Mouse (Mus musculus) v-Abl transformed pro-B cells (cell line): Measurements from ENCODE around the gene Papola.

ENCODE experiments used
- in situ Hi-C, 2 experiments: fragments of 400-800 bp; cut with MboI; formaldehyde crosslinking; loops; one replicate each; pipeline ENCODE4 v1.15.1; 2025; ENCODE audit not compliant: unreplicated experiment in 2 of 2

Papola gene

DNA sequence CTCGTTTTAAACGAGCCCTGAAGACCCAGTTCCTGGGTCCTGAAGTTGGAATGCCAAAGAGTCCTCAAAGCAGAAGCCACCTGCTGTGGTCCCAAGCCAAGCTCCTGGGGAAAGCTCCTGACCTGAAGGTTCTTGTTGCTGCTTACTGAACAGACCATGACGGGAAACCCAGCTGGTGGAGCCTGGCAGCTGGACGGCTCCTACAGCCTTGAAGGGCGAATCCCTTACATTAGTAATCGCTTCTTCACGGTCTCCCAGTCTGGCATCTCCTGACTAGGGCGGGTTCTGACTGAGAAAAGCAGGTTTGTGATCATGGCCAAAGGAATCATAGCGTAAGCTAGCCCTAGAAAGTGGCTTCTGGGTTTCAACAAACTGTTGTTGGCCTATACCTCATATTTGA, 66.2 kb downstream of the Papola start:
- in situ Hi-C loops: loop anchor here in 1 of 2 experiments (5.0 to 10.0 kb wide), 2 partner anchors 114 to 207 kb away; no protein-coding TSS in a partner anchor

DNA sequence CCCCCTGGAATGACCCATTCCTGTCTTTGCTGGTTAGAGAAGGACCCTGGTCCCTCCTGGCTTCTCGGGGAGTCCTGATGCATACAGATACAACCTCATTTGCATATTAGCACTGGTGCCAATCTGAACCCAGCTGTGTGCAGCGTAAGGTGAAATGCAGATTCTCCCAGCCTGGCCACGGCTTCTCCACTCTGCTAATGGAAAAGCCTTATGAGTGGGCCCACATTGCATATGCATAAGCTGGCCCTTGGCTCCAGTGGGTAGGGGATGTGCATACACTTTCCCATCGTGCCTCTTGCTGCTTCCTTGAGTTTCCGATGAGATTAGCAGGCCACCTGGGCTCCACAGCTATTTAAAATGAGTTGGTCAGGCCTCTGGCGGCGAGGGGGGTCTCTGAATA, 68.3 kb downstream of the Papola start:
- in situ Hi-C loops: loop anchor here in 1 of 2 experiments (5.0 to 10.0 kb wide), 2 partner anchors 112 to 205 kb away; no protein-coding TSS in a partner anchor

- in situ Hi-C loops: loop anchor here in 1 of 2 experiments (5.0 to 10.0 kb wide), 2 partner anchors 110 to 203 kb away; no protein-coding TSS in a partner anchor
Observed at GRCm38 (mm10) chr12:105854639-105855038, 70.1 kb downstream of the Papola start.

- in situ Hi-C loops: loop anchor here in 1 of 2 experiments (10.0 kb wide), 1 partner anchor 107 kb away; no protein-coding TSS in a partner anchor
Observed at GRCm38 (mm10) chr12:105857902-105858640, 73.6 kb downstream of the Papola start.

DNA sequence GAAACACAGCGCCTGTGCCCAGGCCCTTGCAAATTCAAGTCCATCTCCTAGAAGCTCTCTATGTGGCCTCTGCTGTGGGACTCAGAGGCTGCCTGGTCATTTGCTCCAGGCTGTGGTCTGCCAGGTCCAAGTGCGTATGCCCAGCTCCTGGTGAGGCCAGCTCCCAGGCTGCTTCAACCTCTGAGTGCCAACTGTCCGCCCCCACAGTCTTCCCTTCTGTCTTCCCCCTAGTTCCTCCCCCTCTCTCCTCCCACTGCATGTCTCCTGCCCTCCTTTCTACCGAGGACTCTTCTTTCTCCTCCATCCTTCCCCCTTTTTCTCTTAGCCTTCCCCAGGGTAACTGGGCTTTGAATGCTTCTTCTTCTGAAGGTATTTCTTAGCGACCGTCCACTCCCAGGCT, 77.6 kb downstream of the Papola start:
- in situ Hi-C loops: no loop called here

DNA sequence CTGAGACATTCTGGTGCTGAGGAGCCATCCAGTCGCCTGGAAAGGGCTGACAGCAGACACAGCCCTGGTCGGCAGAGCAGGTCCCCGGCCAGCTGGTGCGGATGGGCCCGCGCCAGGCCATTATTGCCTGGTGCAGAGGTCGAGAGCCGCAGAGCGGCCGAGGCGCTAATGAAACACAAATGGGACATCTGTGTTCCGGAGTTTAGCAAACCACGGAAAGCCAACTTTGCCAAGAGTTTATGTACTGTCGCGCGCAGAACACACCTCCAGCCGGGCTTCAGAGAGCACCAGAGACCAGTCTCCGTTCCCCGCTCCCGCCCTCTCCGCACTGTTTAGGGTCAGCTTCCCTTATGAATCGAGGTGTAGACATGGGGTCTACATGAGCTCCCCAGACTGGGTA, 78.1 kb downstream of the Papola start:
- in situ Hi-C loops: no loop called here

DNA sequence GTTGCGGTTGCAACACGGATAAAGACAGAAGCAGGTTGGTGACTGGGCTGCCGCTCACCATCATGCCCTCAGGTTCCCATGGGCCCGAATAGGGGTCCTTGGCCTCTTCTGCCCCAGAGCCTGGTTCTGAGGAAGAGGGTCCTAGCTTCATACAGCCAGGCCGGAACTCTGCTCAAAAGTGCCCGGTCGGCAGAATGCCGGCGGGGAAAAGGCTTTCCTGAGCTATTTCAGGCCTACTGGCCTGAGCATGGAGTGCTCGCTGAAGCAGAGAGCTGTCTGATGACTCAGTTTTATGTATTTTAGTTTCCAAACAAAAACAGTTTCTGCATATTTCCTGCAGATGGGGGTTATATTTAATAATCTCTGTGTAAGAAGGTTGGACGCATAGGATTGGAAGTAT, 78.9 kb downstream of the Papola start:
- in situ Hi-C loops: no loop called here

DNA sequence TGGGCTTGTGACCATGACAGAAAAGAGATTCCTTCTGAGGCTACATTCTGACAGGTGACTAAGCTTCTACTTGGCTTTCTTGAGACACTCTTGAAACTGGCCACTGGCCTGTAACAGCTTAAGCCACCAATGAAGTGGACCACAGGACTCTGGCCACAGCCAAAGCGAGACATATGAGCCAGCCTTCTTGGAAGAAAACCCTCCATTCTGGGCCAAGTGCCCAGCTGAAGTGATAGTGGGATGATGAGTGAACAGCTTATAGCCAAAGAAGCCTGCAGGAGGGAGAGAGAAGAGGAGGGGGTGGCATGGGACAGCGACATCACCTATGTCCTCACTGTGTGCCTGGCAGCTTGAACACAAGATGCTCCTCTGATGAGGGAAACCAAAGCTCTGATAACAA, 83.2 kb downstream of the Papola start:
- in situ Hi-C loops: no loop called here

DNA sequence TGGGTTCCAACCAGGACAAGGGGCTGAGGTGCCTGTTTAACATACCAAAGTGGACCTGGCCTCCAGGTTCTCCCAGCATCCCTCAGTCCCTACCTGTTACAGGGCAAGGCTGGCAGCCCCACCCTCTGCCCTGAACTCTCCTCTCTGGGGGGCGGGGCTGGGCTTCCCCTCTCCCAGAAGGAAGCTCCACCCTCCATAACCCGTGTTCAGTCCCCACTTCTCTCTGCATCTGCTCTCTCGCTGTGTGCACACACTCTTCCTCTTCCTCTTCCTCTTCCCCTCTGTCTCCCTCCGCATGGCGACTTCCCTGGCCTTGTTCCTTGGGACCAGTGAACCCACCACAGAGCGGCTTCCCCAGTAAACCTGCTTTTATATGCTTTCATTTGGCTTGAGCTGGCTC, 84.7 kb downstream of the Papola start:
- in situ Hi-C loops: no loop called here

DNA sequence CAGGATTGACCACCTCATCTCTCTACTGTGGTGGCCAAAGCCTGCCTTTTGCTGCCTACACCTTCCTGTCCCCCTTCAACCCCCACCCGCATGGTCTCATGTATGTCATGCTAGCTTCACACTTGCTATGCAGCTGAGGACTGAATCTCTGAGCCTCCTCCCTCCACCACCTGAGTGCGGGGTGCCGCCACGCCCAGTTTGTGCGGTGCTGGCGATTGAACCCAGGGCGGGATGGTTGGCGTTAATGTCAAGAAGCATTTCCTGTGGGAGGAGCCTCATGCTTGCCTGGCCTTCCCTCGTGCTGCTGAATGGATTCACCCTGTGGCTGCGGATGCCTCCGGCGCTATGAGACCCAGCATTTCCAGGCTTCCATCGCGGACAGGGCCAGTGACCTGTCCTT, 85.2 kb downstream of the Papola start:
- in situ Hi-C loops: no loop called here

- in situ Hi-C loops: no loop called here
Observed at GRCm38 (mm10) chr12:105873283-105873682, 88.8 kb downstream of the Papola start.

DNA sequence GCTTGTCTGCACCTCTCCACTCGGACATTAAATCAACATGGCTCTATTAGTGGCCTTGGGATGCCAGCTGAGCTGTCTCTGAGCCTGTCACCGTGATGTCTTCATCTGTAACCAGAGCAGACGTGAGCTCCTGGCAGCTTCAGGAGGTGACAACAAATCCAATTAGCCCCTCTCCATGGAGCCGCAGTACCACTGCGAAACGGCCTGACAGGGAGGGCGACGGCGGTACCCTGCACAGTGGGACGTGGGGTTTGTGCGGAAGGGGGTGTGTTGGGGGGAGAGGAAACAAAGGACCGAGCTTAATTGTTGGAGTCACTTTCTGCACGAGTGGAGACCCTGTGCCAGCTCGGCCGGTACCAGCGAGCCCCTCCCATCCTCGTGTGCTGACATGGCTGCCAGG, 90.6 kb downstream of the Papola start:
- in situ Hi-C loops: no loop called here

- in situ Hi-C loops: no loop called here
Observed at GRCm38 (mm10) chr12:105876521-105876920, 92.0 kb downstream of the Papola start.

GRCm38 (mm10) chr12:105876931-105877330, 92.4 kb downstream of the Papola start:
- in situ Hi-C loops: no loop called here

- in situ Hi-C loops: no loop called here
Observed at GRCm38 (mm10) chr12:105878746-105879145, 94.3 kb downstream of the Papola start.

- in situ Hi-C loops: no loop called here
Observed at GRCm38 (mm10) chr12:105883799-105884514, 99.5 kb downstream of the Papola start.

DNA sequence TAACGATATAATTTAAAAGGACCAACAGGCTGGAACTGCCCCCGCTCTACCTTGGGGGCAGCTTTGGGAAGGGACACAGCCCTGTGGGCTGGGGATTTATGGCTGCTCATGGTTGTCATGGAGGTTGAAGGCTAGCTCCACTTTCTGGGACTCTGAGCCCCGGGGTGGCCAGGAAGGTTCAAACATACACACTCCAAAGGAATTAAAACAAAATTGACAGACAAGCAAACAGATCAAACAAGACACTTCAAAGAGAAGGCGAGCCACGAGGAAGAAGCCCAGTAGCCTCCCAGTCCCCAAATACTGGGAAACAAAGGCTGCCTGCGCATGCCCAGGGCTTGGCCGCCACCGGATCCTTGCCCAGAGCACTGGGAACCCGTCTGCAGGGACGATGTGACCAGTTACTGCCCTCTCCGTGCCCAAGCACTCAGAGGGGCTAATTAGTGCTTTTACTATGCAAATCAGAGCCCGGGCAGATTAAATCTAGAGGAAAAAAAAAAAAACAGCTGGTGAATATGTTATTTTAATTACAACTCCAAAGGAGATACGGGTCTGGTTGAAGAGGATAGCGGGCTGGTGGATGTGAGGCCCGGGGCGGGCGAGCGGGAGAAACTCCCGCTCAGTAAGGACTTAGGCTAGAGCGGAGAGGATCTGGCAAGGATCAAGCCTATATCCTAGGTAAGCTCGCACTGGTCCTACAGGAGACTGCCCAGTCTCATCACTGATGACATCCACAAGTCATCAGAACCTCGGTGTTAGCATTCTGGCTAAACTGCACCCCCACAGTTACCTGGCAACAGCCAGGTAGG, 100.2 kb downstream of the Papola start:
- in situ Hi-C loops: no loop called here
